Mouse (Mus musculus): Measurements from ENCODE around the gene Kif7. TPM values are rescaled to one million over a fixed set of nuclear protein-coding genes. Genes with fewer than 3 reads are reported as not detected.

Gene Kif7
- total RNA-seq, 2 experiments from 2014 or later, result 1.5 TPM

Other genes with a start within 250 kb of the Kif7 start
- gene Polg, start 249.4 kb downstream of the Kif7 start, total RNA-seq (2021), result 10 to 100 TPM; 81.6 to 81.7 TPM
- gene Rhcg, start 98.1 kb downstream of the Kif7 start, total RNA-seq (2021), result 1 to 10 TPM in 1 of 2 experiments, under 1 TPM in 1; 0.82 to 1.8 TPM
- not detected for gene Ticrr, start 55.5 kb downstream of the Kif7 start, total RNA-seq (2021)
- gene Plin1, start 17.2 kb upstream of the Kif7 start, total RNA-seq (2021), result under 1 TPM in 1 of 2 experiments, not detected in 1; 0.37 TPM
- gene Pex11a, start 27.4 kb upstream of the Kif7 start, total RNA-seq (2021), result 10 to 100 TPM; 12.0 to 14.4 TPM
- gene Wdr93, start 27.4 kb upstream of the Kif7 start, total RNA-seq (2021), result under 1 TPM; 0.23 to 0.40 TPM
- under 1 TPM; 0.36 to 0.42 TPM for gene Mesp1, start 78.1 kb upstream of the Kif7 start, total RNA-seq (2021)
- 1 to 10 TPM; 1.5 to 2.0 TPM for gene Mesp2, start 95.0 kb upstream of the Kif7 start, total RNA-seq (2021)
- 1 to 10 TPM; 1.3 to 2.1 TPM for gene Anpep, start 145.3 kb upstream of the Kif7 start, total RNA-seq (2021)
- gene Ap3s2, start 204.9 kb upstream of the Kif7 start, total RNA-seq (2021), result 10 to 100 TPM; 46.1 to 47.9 TPM
- 10 to 100 TPM; 14.3 to 14.5 TPM for gene Arpin, start 219.6 kb upstream of the Kif7 start, total RNA-seq (2021)